Mouse (Mus musculus) hindbrain, embryonic 11.5 days (tissue): ENCODE data around the gene Pxt1. TPM values are rescaled to one million over a fixed set of nuclear protein-coding genes. Genes with fewer than 3 reads are reported as not detected.
A peak's percentile ranks its signal among the peaks of the same experiment; 100 is the strongest.

Experiments
- ATAC-seq: fragments of 200-750 bp; cut with Nextera tagmentation; 2 replicates; pipeline ENCODE4 v1.8.0; 2017; ENCODE audit warnings: mild to moderate bottlenecking, moderate TSS enrichment, moderate library complexity; ENCODE audit not compliant: low FRiP score
- DNase-seq: peaks from one replicate; pipeline ENCODE4 v3.0.0-alpha.2; 2015; ENCODE audit warnings: low spot score
- H3K27ac ChIP-seq: fragments of 300-500 bp; sonication (generic); 2 replicates; pipeline ENCODE4 v1.5.1; 2014; ENCODE audit warnings: mild to moderate bottlenecking, low read depth, low read length
- H3K27me3 ChIP-seq: fragments of 300-500 bp; sonication (generic); 2 replicates; pipeline ENCODE4 v1.6.1; 2014; ENCODE audit warnings: mild to moderate bottlenecking, low read length, moderate library complexity, mixed read lengths; ENCODE audit not compliant: control insufficient read depth, insufficient read depth
- H3K36me3 ChIP-seq: fragments of 300-500 bp; sonication (generic); 2 replicates; pipeline ENCODE4 v1.6.1; 2014; ENCODE audit warnings: mild to moderate bottlenecking, low read length, moderate library complexity, mixed read lengths; ENCODE audit not compliant: control insufficient read depth, insufficient read depth
- H3K4me1 ChIP-seq: fragments of 300-500 bp; sonication (generic); replicated peaks from 2 replicates; pipeline ENCODE4 v1.6.1; 2014; ENCODE audit warnings: low read length, mixed read lengths; ENCODE audit not compliant: control insufficient read depth, insufficient read depth
- H3K4me2 ChIP-seq: fragments of 300-500 bp; sonication (generic); replicated peaks from 2 replicates; pipeline ENCODE4 v1.6.1; 2014; ENCODE audit warnings: mild to moderate bottlenecking, low read depth, low read length
- H3K4me3 ChIP-seq: fragments of 300-500 bp; sonication (generic); 2 replicates; pipeline ENCODE4 v1.5.1; 2014; ENCODE audit warnings: low read depth, low read length
- H3K9ac ChIP-seq: fragments of 300-500 bp; sonication (generic); 2 replicates; pipeline ENCODE4 v1.6.1; 2014; ENCODE audit warnings: low read depth, low read length
- H3K9me3 ChIP-seq: fragments of 300-500 bp; sonication (generic); 2 replicates; pipeline ENCODE4 v1.6.1; 2016; ENCODE audit warnings: low read length; ENCODE audit not compliant: control insufficient read depth
- WGBS: fragments of 180-500 bp; shearing (Covaris S2); extraction: QIAGEN DNeasy Blood & Tissue Kit; methylation state at CpG from one replicate; pipeline ENCODE4 v1.1.7; 2014; 5-methylcytosine and 5-hydroxymethylcytosine counted together
- polyA plus RNA-seq: library from polyadenylated mRNA; unstranded; fragments of >200 nt; fragmentation: Nextera tagmentation; extraction: Ambion mirVana; gene quantifications from 2 replicates; pipeline ENCODE4 v1.2.1, GENCODE M21; 2014

Pxt1 gene
- polyA plus RNA-seq, 1 experiment from 2014 or later, result 0.34 TPM

GRCm38 (mm10) chr17:28913200-28913599 lies 30.4 kb downstream of the Pxt1 start:
- Histone ChIP-seq H3K4me2 (no peak overlapping the region), H3K9ac (no peak overlapping the region), H3K36me3 (no peaks in the 10 kb centered on the region), H3K27ac (no peak overlapping the region), H3K9me3 (no peaks in the 10 kb centered on the region), H3K4me3 (no peak overlapping the region), H3K4me1 (0 out of 2 replicates have a peak, but pooled peaks cover 2% of the 10 kb centered on the region), H3K27me3 (peaks cover 10% of the 10 kb centered on the region; the same call in 1 of the 2 replicates)
- DNase-seq (no peak), ATAC-seq (no peak)
- 80% methylated on average over 5 of the region's 5 CpGs for WGBS

- Histone ChIP-seq H3K9ac (no peak overlapping the region), H3K27ac (no peak overlapping the region), H3K4me1 (0 out of 2 replicates have a peak, but pooled peaks cover 2% of the 10 kb centered on the region), H3K9me3 (no peaks in the 10 kb centered on the region), H3K4me2 (no peak overlapping the region), H3K27me3 (peaks cover 10% of the 10 kb centered on the region; the same call in 1 of the 2 replicates), H3K4me3 (no peak overlapping the region), H3K36me3 (no peaks in the 10 kb centered on the region)
- WGBS, result 19% methylated on average over 7 of the region's 7 CpGs
- DNase-seq (no peak), ATAC-seq (no peak)
Measured at GRCm38 (mm10) chr17:28910139-28910538, 33.5 kb downstream of the Pxt1 start.

- Histone ChIP-seq H3K27ac (no peak overlapping the region), H3K36me3 (no peaks in the 10 kb centered on the region), H3K4me2 (peak overlapping the region; percentile 42), H3K4me1 (0 out of 2 replicates have a peak, but pooled peaks cover 5% of the 10 kb centered on the region), H3K27me3 (peaks cover 10% of the 10 kb centered on the region; the same call in 1 of the 2 replicates), H3K9ac (no peak overlapping the region), H3K9me3 (no peaks in the 10 kb centered on the region), H3K4me3 (peak overlapping the region; percentile 10)
- peak; percentile 76 for DNase-seq
- WGBS, result 8% methylated on average over 28 of the region's 29 CpGs
- ATAC-seq, result no peak
Measured at GRCm38 (mm10) chr17:28909252-28909941, 34.2 kb downstream of the Pxt1 start.

DNA sequence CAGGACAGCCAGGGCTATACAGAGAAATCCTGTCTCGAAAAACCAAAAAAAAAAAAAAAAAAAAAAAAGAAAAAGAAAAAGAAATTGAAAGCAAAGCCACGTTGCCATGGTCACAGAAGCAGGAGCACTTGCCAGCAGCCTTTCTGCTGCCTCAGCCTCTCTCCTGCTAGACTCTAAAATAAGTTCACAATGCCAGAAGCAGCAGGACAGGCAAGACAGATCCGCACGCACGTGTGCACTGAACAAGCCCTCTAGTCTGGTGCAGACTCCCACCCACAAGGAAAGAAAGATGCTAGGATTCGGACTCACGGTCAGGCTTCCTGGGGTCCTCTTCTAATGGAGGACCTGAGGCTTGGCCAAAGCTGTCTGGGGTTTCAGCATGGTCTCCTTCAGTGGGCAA lies 35.7 kb downstream of the Pxt1 start:
- no peak overlapping the region for H3K9ac ChIP-seq
- H3K27me3 ChIP-seq, result peaks cover 10% of the 10 kb centered on the region; the same call in 1 of the 2 replicates
- no peak overlapping the region for H3K27ac ChIP-seq
- H3K4me3 ChIP-seq, result no peak overlapping the region
- 83% methylated on average over 7 of the region's 7 CpGs for WGBS
- no peaks in the 10 kb centered on the region for H3K9me3 ChIP-seq
- 0 out of 2 replicates have a peak, but pooled peaks cover 5% of the 10 kb centered on the region for H3K4me1 ChIP-seq
- DNase-seq (no peak), ATAC-seq (no peak)
- H3K4me2 ChIP-seq, result no peak overlapping the region
- H3K36me3 ChIP-seq, result no peaks in the 10 kb centered on the region

DNA sequence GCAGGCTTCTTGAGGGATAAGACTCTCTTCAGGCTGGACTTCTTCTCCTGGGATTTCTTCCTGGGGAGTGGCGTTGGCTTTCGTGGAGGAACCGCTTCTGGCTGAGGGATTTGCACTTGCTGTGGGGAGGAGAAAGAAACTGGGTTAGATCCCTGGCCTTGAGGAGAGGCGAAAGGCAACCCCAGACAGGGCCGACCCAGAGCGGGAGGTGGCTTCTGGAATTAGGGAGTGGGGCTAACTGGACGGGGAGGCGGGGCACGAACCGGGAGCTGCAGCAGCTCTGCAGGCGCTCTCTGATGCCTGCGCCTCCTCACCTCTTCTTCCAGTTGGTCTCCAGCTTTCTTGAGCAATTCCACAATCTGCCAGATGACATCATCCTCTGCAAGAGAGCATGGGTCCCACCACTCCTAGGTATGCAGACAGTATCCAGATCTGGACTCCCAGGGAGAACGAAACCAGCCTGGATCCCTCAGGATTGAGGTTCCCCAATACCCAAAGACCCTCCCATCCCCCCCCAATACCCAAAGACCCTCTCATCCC lies 38.2 kb downstream of the Pxt1 start:
- 72% methylated on average over 13 of the region's 13 CpGs for WGBS
- ATAC-seq (no peak), DNase-seq (no peak)
- H3K27ac ChIP-seq, result no peak overlapping the region
- peaks cover 10% of the 10 kb centered on the region; the same call in 1 of the 2 replicates for H3K27me3 ChIP-seq
- 0 out of 2 replicates have a peak, but pooled peaks cover 5% of the 10 kb centered on the region for H3K4me1 ChIP-seq
- no peak overlapping the region for H3K4me3 ChIP-seq
- no peaks in the 10 kb centered on the region for H3K9me3 ChIP-seq
- H3K36me3 ChIP-seq, result no peaks in the 10 kb centered on the region
- no peak overlapping the region for H3K9ac ChIP-seq
- no peak overlapping the region for H3K4me2 ChIP-seq

DNA sequence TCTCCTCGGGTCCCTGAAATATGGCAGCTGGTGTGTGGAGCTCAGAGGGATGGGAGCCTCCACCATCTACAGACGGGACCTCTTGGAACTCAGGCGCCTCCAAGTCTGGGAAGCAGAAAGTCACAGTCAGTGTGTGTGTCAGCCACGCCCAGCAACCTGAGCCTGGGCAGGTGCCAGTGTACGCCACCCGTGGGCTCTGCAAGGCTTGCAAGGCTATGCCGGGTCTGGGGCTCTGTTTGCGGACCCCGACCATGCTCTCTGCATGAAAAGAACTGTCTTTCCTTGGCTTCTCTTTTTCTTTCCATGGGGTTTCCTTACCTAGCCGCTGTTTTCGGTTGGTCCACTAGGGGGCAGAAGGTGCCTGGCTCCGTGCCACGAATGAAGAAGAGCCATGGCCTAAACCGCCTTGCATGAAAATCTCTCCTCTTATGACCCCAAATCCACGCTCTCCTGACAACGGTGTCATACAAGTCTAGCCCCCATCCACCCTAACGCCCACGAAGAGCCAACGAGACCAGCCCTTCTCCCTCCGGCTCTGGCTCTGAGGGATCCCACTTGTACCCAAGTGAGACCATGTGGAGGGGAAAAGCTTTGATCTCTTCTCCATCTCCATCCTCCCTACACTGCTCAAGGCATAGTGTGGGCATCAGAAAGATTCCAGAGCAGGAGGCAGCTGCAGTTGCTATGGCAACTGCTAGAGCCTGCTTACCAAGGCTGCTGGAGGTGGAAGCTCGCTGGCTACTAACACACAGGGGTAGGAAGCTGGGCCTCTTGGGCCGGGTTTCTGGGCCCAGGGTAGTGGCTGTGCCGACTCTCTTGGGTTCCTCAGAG lies 38.9 kb downstream of the Pxt1 start:
- DNase-seq, result peak; percentile 89
- no peak overlapping the region for H3K9ac ChIP-seq
- H3K4me2 ChIP-seq, result no peak overlapping the region
- 0 out of 2 replicates have a peak, but pooled peaks cover 3% of the 10 kb centered on the region for H3K4me1 ChIP-seq
- no peaks in the 10 kb centered on the region for H3K36me3 ChIP-seq
- H3K27ac ChIP-seq, result no peak overlapping the region
- WGBS, result 30% methylated on average over 23 of the region's 23 CpGs
- H3K4me3 ChIP-seq, result no peak overlapping the region
- H3K9me3 ChIP-seq, result no peaks in the 10 kb centered on the region
- ATAC-seq, result peak; percentile 53; the same call in 1 of the 2 replicates
- H3K27me3 ChIP-seq, result peaks cover 3% of the 10 kb centered on the region; the same call in 1 of the 2 replicates

DNA sequence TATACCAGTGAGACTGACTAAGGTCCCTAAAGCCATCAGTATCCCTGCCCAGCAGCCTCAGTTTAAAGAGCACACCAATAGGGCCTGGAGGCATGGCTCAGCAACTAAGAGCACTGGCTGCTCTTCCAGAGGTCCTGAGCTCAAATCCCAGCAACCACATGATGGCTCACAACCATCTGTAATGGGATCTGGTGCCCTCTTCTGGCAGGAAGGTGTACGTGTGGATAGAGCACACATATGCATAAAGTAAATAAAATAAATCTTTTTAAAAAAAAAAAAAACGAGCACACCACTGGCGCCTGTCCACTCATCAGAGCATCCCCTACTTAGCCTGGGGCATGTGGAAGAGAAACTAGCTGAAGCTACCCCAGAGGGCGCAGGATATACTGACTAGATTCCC lies 42.1 kb downstream of the Pxt1 start:
- WGBS, result 69% methylated on average over 4 of the region's 4 CpGs
- Histone ChIP-seq H3K27me3 (no peaks in the 10 kb centered on the region), H3K27ac (no peak overlapping the region), H3K4me2 (no peak overlapping the region), H3K4me1 (0 out of 2 replicates have a peak, but pooled peaks cover 3% of the 10 kb centered on the region), H3K9ac (no peak overlapping the region), H3K9me3 (no peaks in the 10 kb centered on the region), H3K4me3 (no peak overlapping the region), H3K36me3 (no peaks in the 10 kb centered on the region)
- ATAC-seq (no peak), DNase-seq (no peak)

DNA sequence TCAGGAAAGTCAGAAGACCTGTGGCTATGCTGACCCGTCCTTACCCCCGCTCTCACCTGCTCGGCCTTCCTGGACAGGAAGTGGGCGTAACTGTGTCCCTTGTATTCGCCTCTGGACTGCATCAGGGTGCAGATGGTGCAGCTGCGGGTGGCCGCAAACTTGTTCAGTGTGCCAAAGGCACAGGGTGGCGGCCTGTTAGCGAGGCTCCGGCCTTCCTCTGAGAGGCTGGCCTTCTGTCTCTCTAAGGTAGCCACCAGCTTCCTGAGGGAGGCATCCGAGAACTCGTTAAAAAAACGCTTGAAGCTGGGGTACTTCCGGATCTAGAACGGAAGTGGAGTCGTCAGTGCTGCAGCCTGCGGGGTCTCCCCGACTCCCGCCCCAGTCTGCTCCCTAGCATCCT lies 44.2 kb downstream of the Pxt1 start:
- DNase-seq (no peak), ATAC-seq (no peak)
- Histone ChIP-seq H3K9ac (no peak overlapping the region), H3K4me3 (no peak overlapping the region), H3K36me3 (no peaks in the 10 kb centered on the region), H3K4me2 (no peak overlapping the region), H3K27ac (no peak overlapping the region), H3K27me3 (no peaks in the 10 kb centered on the region), H3K9me3 (no peaks in the 10 kb centered on the region), H3K4me1 (0 out of 2 replicates have a peak, but pooled peaks cover under 1% of the 10 kb centered on the region)
- WGBS, result 81% methylated on average over 19 of the region's 19 CpGs
